Mouse (Mus musculus) heart, postnatal 0 days (tissue): ENCODE data around the gene Fam162b. TPM values are rescaled to one million over a fixed set of nuclear protein-coding genes. Genes with fewer than 3 reads are reported as not detected.

Source experiments
- ATAC-seq: fragments of 200-750 bp; cut with Nextera tagmentation; 2 replicates; pipeline ENCODE4 v1.8.0; 2017; ENCODE audit warnings: low read depth, moderate number of reproducible peaks, moderate library complexity; ENCODE audit not compliant: insufficient read depth
- DNase-seq: peaks from one replicate; pipeline ENCODE4 v3.0.0-alpha.2; 2016; ENCODE audit warnings: low spot score
- H3K27ac ChIP-seq: fragments of 300-500 bp; sonication (generic); 2 replicates; pipeline ENCODE4 v1.5.1; 2014; ENCODE audit warnings: low read depth, mild to moderate bottlenecking
- H3K27me3 ChIP-seq: fragments of 300-500 bp; sonication (generic); 2 replicates; pipeline ENCODE4 v1.6.1; 2014; ENCODE audit warnings: low read length, mixed read lengths; ENCODE audit not compliant: control insufficient read depth, insufficient read depth
- H3K36me3 ChIP-seq: fragments of 300-500 bp; sonication (generic); replicated peaks from 2 replicates; pipeline ENCODE4 v1.6.1; 2014; ENCODE audit warnings: low read length, mixed read lengths; ENCODE audit not compliant: control insufficient read depth, insufficient read depth
- H3K4me1 ChIP-seq: fragments of 300-500 bp; sonication (generic); 2 replicates; pipeline ENCODE4 v1.6.1; 2014; ENCODE audit warnings: antibody characterized with exemption; ENCODE audit not compliant: control insufficient read depth, insufficient read depth
- H3K4me2 ChIP-seq: fragments of 300-500 bp; sonication (generic); 2 replicates; pipeline ENCODE4 v1.6.1; 2014; ENCODE audit warnings: low read depth, mild to moderate bottlenecking, low read length, moderate library complexity
- H3K4me3 ChIP-seq: fragments of 300-500 bp; sonication (generic); 2 replicates; pipeline ENCODE4 v1.5.1; 2014; ENCODE audit warnings: low read depth, low read length
- H3K9ac ChIP-seq: fragments of 300-500 bp; sonication (generic); replicated peaks from 2 replicates; pipeline ENCODE4 v1.6.1; 2014; ENCODE audit warnings: low read depth, low read length, mixed read lengths
- H3K9me3 ChIP-seq: fragments of 300-500 bp; sonication (generic); replicated peaks from 2 replicates; pipeline ENCODE4 v1.6.1; 2016; ENCODE audit warnings: low read length; ENCODE audit not compliant: control insufficient read depth
- CTCF ChIP-seq: IDR thresholded peaks from 2 replicates; pipeline ENCODE4 v1.5.1; 2016; ENCODE audit warnings: antibody characterized with exemption, control low read depth, low read depth
- EP300 ChIP-seq: IDR thresholded peaks from 2 replicates; pipeline ENCODE4 v1.6.1; 2016; ENCODE audit warnings: antibody characterized with exemption, low read depth
- WGBS: fragments of 180-500 bp; shearing (Covaris S2); extraction: QIAGEN DNeasy Blood & Tissue Kit; methylation state at CpG from one replicate; pipeline ENCODE4 v1.1.7; 2014; 5-methylcytosine and 5-hydroxymethylcytosine counted together
- polyA plus RNA-seq: library from polyadenylated mRNA; unstranded; fragments of >200 nt; fragmentation: Nextera tagmentation; extraction: Ambion mirVana; gene quantifications from 2 replicates; pipeline ENCODE4 v1.2.1, GENCODE M21; 2015
- total RNA-seq: library from RNA; depleted of rRNA; stranded (reverse); fragments of >200 nt; gene quantifications from 2 replicates; pipeline ENCODE4 v1.2.3, GENCODE M21; 2014; ENCODE audit warnings: low replicate concordance; rRNA removed

The Fam162b gene
- total and polyA plus RNA-seq, 2 experiments from 2014 or later: not detected

DNA sequence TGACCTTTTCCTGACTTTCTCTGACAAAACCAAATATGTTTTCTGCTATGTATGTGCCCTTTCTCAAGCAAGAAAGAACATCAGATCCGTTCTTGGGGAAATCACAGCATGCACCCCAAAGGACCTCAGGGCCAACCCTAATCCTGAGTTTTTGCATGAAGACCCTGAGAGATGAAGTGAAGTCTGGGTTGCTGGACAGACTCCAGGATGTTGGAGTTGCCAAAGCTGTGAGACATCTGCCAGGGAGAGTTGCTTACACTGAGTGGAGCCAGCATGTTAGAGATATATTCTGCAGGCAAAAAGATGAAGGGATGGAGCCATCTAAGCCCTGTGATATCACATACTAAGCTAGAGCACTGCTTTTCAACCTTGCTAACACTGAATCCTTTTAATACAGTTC lies 34.3 kb downstream of the Fam162b start:
- H3K4me1 ChIP-seq: no peaks in the 10 kb centered on the region
- H3K27ac ChIP-seq: no peak overlapping the region
- H3K36me3 ChIP-seq: no peaks in the 10 kb centered on the region
- no peak overlapping the region for H3K9ac ChIP-seq
- no peak for TF ChIP-seq CTCF
- TF ChIP-seq EP300: no peak
- H3K27me3 ChIP-seq: no peaks in the 10 kb centered on the region
- no peak for DNase-seq
- ATAC-seq: no peak
- no peaks in the 10 kb centered on the region for H3K9me3 ChIP-seq
- no peak overlapping the region for H3K4me3 ChIP-seq
- H3K4me2 ChIP-seq: no peak overlapping the region
- WGBS: 51% methylated on average over 1 of the region's 1 CpGs

DNA sequence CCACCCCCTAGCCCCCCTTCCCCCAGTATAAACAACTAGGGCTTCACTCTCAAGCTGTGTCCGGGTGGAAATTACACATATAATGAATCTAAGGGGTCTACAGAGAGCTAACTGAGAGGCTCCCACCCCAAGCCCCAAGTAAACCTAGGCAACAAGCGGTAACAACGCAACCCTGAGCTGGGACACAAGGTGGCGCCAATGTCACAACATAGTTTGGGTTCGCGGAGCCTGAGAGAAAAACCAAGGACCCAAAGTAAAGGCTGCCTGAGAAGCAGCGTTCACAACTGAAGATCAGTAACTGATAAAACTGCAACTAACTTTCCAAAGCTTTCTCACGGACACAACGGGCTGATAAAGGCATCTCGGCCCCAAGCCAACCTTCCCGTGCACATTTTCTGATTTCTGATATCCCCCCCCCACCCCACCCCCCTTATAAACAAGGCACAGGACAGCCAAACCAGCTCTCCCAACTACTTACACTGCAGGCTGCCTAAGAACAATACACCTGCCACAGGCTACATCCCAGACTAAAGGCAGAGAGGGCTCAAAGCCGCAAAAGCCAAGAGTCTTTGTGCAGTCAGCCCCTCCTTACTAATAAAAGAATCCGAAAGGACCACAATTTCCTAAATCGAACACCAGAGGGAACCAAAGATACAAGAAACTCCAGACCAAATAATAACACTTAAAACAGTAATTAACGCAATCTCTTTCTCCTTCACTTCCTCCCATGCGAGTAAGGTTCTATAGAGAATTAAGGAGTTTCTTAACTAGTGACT lies 36.8 kb downstream of the Fam162b start:
- TF ChIP-seq EP300 (no peak), CTCF (peak; percentile 67)
- H3K27ac ChIP-seq: no peak overlapping the region
- peak; percentile 55; the same call in 1 of the 2 replicates for ATAC-seq
- H3K36me3 ChIP-seq: no peaks in the 10 kb centered on the region
- peak overlapping the region; percentile 92 for H3K4me2 ChIP-seq
- DNase-seq: peak; percentile 48
- no peak overlapping the region for H3K9ac ChIP-seq
- H3K4me3 ChIP-seq: peak overlapping the region; percentile 49
- no peaks in the 10 kb centered on the region for H3K27me3 ChIP-seq
- H3K4me1 ChIP-seq: no peaks in the 10 kb centered on the region
- H3K9me3 ChIP-seq: no peaks in the 10 kb centered on the region
- WGBS: 1% methylated on average over 16 of the region's 16 CpGs

Other genes with a start within 250 kb of the Fam162b start
- 1.6 TPM in 1 of 2 replicates, not detected in the other for gene Gm49339, start 109.9 kb downstream of the Fam162b start, total RNA-seq
- 0.74 and 1.7 TPM in 2 replicates for gene Gm49339, start 109.9 kb downstream of the Fam162b start, polyA plus RNA-seq
- 0.23 and 2.5 TPM in 2 replicates for gene Lilr4b, start 109.9 kb downstream of the Fam162b start, total RNA-seq
- gene Lilr4b, start 109.9 kb downstream of the Fam162b start, polyA plus RNA-seq: 1.7 and 2.0 TPM in 2 replicates
- gene Lilrb4a, start 99.6 kb downstream of the Fam162b start, total RNA-seq: 3.4 and 9.0 TPM in 2 replicates
- 2.1 and 4.3 TPM in 2 replicates for gene Lilrb4a, start 99.6 kb downstream of the Fam162b start, polyA plus RNA-seq
- gene Gprc6a, start 40.9 kb upstream of the Fam162b start, total RNA-seq: not detected in 2 replicates
- gene Gprc6a, start 40.9 kb upstream of the Fam162b start, polyA plus RNA-seq: not detected in 2 replicates
- gene Rfx6, start 87.2 kb upstream of the Fam162b start, total RNA-seq: not detected in 2 replicates
- not detected in 2 replicates for gene Rfx6, start 87.2 kb upstream of the Fam162b start, polyA plus RNA-seq